Mouse (Mus musculus) spleen, adult 2 months (tissue): Measurements from ENCODE around the gene Jmjd8. TPM values are rescaled to one million over a fixed set of nuclear protein-coding genes. Genes with fewer than 3 reads are reported as not detected.

Source experiments
- DNase-seq, 2 experiments: peaks; one replicate each; pipeline versions ENCODE4 v3.0.0 to v3.0.0-alpha.2; 2012 to 2021; ENCODE audit warnings: low spot score in 2 of 2, low read depth in 1 of 2
- H3K27ac ChIP-seq: fragments of 200-500 bp; 2 replicates; pipeline ENCODE4 v1.5.1; 2012; ENCODE audit warnings: low read length, inconsistent platforms; ENCODE audit not compliant: insufficient read depth
- H3K27me3 ChIP-seq: fragments of 200-500 bp; 2 replicates; pipeline ENCODE4 v1.6.1; 2012; ENCODE audit warnings: mild to moderate bottlenecking, moderate library complexity, low read length, inconsistent platforms; ENCODE audit not compliant: control insufficient read depth, insufficient read depth
- H3K36me3 ChIP-seq: fragments of 200-500 bp; 2 replicates; pipeline ENCODE4 v1.6.1; 2012; ENCODE audit warnings: mild to moderate bottlenecking, low read length, inconsistent platforms; ENCODE audit not compliant: control insufficient read depth, insufficient read depth
- H3K4me1 ChIP-seq: fragments of 200-500 bp; 2 replicates; pipeline ENCODE4 v1.6.1; 2011; ENCODE audit warnings: inconsistent platforms; ENCODE audit not compliant: control insufficient read depth, insufficient read depth, insufficient read length
- H3K4me3 ChIP-seq: fragments of 200-500 bp; 2 replicates; pipeline ENCODE4 v1.5.1; 2011; ENCODE audit warnings: mild to moderate bottlenecking, inconsistent platforms; ENCODE audit not compliant: insufficient read depth, insufficient read length; ENCODE audit errors: extremely low read depth
- CTCF ChIP-seq: fragments of 200-500 bp; IDR thresholded peaks from 2 replicates; pipeline ENCODE4 v1.5.1; 2011; ENCODE audit warnings: mild to moderate bottlenecking, inconsistent platforms; ENCODE audit not compliant: insufficient read depth, insufficient read length, insufficient replicate concordance; ENCODE audit errors: extremely low read depth
- POLR2A ChIP-seq: fragments of 200-500 bp; IDR thresholded peaks from 2 replicates; pipeline ENCODE4 v1.6.1; 2011; ENCODE audit warnings: low read depth, low read length, inconsistent platforms
- WGBS: fragments of 180-500 bp; shearing (Covaris S2); methylation state at CpG from one replicate; pipeline ENCODE4 v1.1.7; 2018; 5-methylcytosine and 5-hydroxymethylcytosine counted together
- polyA plus RNA-seq: library from polyadenylated mRNA; depleted of rRNA; stranded (reverse); fragments of >200 nt; gene quantifications from 2 replicates; pipeline ENCODE4 v1.2.3, GENCODE M21; 2012

The Jmjd8 gene
- polyA plus RNA-seq, 1 experiment: 31.3 TPM

DNA sequence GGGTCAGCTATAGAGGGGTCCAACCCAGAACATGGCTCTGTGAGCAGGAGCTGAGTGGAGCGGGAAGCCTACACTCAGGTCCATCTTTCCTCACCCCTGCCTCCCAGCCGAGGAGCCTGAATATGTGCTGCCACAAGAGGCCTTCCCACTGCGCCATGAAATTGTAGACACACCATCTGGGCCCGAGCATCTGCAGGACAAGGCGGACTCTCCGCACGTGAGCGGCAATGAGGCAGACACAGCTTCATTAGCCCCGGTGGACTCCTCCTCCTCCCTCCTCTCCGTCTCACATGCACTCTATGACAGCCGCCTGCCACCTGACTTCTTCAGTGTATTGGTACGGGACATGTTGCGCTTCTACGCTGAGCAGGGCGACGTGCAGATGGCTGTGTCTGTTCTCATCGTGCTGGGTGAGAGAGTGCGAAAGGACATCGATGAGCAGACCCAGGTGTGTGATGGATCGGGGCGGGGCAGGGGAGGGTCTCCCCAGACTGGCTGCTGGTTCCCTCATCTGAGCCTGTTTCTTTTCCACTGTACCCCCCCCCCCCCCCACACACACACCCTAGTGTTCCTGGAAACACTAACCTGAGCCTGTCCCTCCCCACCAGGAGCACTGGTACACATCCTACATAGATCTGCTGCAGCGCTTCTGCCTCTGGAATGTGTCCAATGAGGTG, 983 bp upstream of the Jmjd8 start:
- Histone ChIP-seq H3K4me3 (no peak overlapping the region), H3K27me3 (no peaks in the 10 kb centered on the region), H3K27ac (no peak overlapping the region), H3K4me1 (peaks cover 29% of the 10 kb centered on the region), H3K36me3 (peaks cover 16% of the 10 kb centered on the region)
- 94% methylated on average over 22 of the region's 22 CpGs for WGBS
- TF ChIP-seq CTCF: no peak
- TF ChIP-seq POLR2A: no peak
- DNase-seq: no peak

DNA sequence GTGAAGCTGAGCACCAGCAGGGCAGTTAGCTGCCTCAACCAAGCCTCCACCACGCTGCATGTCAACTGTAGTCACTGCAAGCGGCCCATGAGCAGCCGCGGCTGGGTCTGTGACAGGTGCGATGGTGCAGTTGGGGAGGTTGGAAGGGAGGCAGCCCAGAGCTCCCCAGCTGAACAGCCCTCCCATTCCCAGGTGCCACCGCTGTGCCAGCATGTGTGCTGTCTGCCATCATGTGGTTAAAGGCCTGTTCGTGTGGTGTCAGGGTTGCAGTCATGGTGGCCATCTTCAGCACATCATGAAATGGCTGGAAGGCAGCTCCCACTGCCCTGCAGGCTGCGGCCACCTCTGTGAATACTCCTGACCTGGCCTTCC, 458 bp upstream of the Jmjd8 start:
- H3K27me3 ChIP-seq: no peaks in the 10 kb centered on the region
- WGBS: 87% methylated on average over 8 of the region's 8 CpGs
- peak overlapping the region; percentile 7; the same call in 1 of the 2 replicates for H3K27ac ChIP-seq
- H3K36me3 ChIP-seq: peaks cover 16% of the 10 kb centered on the region
- DNase-seq: no peak
- H3K4me3 ChIP-seq: peak overlapping the region; percentile 66; the same call in 1 of the 2 replicates
- TF ChIP-seq CTCF (no peak), POLR2A (no peak)
- H3K4me1 ChIP-seq: peaks cover 29% of the 10 kb centered on the region

DNA sequence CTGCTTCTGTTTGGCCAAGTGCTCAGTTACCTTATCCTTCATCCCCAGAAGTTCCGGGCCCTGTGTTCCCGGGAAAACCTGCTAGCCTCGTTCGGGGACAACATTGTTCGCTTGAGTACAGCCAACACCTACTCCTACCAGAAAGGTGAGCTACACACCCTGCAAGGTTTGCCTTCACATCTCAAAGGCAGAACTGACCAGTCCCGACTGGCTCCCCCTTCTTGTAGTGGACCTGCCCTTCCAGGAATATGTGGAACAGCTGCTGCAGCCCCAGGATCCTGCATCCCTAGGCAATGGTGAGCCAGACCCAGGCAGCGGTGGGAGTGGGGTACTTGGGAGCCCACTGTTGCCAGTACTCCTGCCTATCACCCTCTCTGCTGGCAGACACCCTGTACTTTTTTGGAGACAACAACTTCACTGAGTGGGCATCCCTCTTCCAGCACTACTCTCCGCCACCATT, 921 bp downstream of the Jmjd8 start:
- DNase-seq: no peak
- H3K4me1 ChIP-seq: peaks cover 25% of the 10 kb centered on the region; the same call in 1 of the 2 replicates
- no peaks in the 10 kb centered on the region for H3K27me3 ChIP-seq
- TF ChIP-seq POLR2A: no peak
- no peak for TF ChIP-seq CTCF
- H3K27ac ChIP-seq: no peak overlapping the region
- peaks cover 16% of the 10 kb centered on the region for H3K36me3 ChIP-seq
- WGBS: 52% methylated on average over 8 of the region's 8 CpGs
- peak overlapping the region; percentile 66; the same call in 1 of the 2 replicates for H3K4me3 ChIP-seq

DNA sequence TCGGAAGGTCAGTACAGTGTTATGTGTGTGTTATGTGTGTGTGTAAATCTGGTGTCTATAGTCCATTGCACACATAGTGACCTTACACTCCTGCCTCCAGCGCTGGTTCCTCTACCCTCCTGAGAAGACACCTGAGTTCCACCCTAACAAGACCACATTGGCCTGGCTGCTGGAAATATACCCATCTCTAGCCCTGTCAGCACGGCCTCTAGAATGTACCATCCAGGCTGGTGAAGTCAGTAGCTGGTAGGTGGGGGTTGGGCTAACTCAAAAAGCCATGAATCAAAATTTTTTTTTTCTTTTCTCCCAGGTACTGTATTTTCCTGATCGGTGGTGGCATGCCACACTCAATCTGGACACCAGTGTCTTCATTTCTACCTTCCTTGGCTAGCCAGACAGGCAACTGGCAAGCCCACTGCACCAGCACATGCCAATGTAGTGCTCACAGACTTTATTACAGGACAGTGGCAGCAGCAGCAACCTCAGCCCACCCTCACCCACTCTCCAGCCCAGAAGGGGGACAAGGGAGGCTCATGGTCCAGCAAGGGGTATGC, 1.6 kb downstream of the Jmjd8 start:
- Histone ChIP-seq H3K27ac (no peak overlapping the region), H3K27me3 (no peaks in the 10 kb centered on the region), H3K36me3 (peaks cover 16% of the 10 kb centered on the region), H3K4me1 (peaks cover 25% of the 10 kb centered on the region; the same call in 1 of the 2 replicates), H3K4me3 (no peak overlapping the region)
- no peak for DNase-seq
- 92% methylated on average over 4 of the region's 4 CpGs for WGBS
- no peak for TF ChIP-seq CTCF
- TF ChIP-seq POLR2A: no peak

DNA sequence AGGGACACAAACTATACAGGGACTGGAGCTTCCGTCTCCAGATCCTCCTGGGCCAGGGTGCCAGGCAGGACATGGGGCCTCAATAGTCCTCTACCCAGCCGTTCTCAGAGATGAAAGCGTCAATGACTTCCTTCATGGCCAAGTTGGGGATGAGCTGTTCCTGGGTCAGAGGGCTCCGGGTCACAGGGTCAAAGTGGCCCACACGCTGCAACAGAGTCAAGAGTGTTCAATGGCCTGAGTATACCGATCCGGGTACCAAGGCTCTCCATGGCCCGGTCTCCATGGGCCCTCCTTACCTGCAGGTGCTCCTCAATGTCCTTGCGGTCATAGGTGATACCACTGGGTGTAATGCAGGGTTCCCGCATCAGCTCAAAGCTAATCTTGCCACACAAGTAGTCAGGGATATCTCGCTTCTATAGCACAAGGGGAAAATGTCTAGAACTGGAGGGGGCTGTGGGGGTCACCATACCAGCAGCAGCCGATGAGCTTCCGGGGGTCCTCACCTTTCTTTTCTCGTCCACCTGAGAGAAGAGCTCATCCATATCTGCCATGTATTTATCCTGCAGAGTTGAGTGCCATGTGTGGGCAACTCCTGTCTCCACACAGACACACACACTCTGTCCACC, 2.3 kb downstream of the Jmjd8 start:
- H3K27me3 ChIP-seq: no peaks in the 10 kb centered on the region
- no peak overlapping the region for H3K27ac ChIP-seq
- TF ChIP-seq POLR2A (no peak), CTCF (no peak)
- peaks cover 25% of the 10 kb centered on the region; the same call in 1 of the 2 replicates for H3K4me1 ChIP-seq
- peaks cover 16% of the 10 kb centered on the region for H3K36me3 ChIP-seq
- DNase-seq: no peak
- WGBS: 91% methylated on average over 14 of the region's 14 CpGs
- no peak overlapping the region for H3K4me3 ChIP-seq

DNA sequence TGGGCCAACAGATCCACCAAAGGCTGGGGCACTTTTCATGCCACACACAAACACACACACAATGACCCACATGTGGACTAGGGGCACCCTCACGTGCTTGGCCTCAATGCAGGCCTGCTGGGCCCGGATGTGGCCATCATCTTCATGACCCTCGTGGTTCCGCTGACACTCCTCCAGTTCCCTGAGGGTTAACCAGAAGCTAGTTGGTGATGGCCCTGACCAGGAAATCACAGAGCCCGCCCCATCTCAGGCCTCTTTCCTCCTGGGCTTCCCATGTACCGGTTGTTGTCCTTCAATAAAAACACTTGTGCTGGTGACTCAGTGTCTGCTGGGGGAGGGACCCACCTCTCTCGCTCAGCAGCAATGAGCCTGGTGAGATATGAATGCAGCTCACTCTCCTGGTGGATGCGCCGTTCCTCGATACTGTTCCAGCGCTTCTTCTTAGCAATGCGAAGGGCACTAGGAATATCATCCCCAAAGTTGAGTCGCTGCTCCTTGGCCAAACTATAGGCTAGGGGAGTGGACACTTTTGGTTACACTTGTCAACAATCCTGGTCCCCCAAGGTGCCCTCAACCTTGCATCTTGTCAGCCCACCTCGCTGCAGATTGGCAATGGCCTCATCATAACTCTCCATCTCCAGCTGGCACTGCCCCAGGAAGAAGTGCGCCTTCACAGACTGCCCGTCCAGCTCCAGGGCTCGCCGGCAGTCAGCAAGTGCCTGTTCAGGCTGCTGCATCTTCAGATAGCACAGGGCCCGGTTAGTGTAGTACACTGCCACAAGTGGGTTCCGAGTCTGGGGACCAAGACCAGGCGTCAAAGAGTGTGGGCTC, 3.0 kb downstream of the Jmjd8 start:
- Histone ChIP-seq H3K27me3 (no peaks in the 10 kb centered on the region), H3K36me3 (peaks cover 12% of the 10 kb centered on the region), H3K27ac (peak overlapping the region; percentile 80; the same call in 1 of the 2 replicates), H3K4me3 (peak overlapping the region; percentile 89), H3K4me1 (peaks cover 25% of the 10 kb centered on the region; the same call in 1 of the 2 replicates)
- TF ChIP-seq POLR2A: no peak
- no peak for TF ChIP-seq CTCF
- WGBS: 54% methylated on average over 21 of the region's 21 CpGs
- DNase-seq: no peak
